Mouse (Mus musculus) heart, adult 2 months (tissue): ENCODE data around the gene Dennd2a. TPM values are rescaled to one million over a fixed set of nuclear protein-coding genes. Genes with fewer than 3 reads are reported as not detected.
"Not testable (repeated sequence)": the region's sequence is repeated elsewhere in the genome, so short reads cannot be mapped to it uniquely, and the experiment has no call there.

Source experiments
- DNase-seq, 2 experiments: peaks; one replicate each; pipeline ENCODE4 v3.0.0; 2021
- H3K27ac ChIP-seq: fragments of 200-600 bp; 2 replicates; pipeline ENCODE4 v1.8.1; 2022
- H3K27me3 ChIP-seq: fragments of 200-500 bp; 2 replicates; pipeline ENCODE4 v1.6.1; 2012; ENCODE audit warnings: mild to moderate bottlenecking, low read length, inconsistent platforms, mixed read lengths; ENCODE audit not compliant: control insufficient read depth, insufficient read depth
- H3K36me3 ChIP-seq: fragments of 200-500 bp; 2 replicates; pipeline ENCODE4 v1.6.1; 2012; ENCODE audit warnings: low read length, inconsistent platforms; ENCODE audit not compliant: control insufficient read depth, insufficient read depth
- H3K4me1 ChIP-seq: fragments of 200-500 bp; 2 replicates; pipeline ENCODE4 v1.6.1; 2011; ENCODE audit warnings: low read length; ENCODE audit not compliant: control insufficient read depth, insufficient read depth
- H3K4me3 ChIP-seq: fragments of 200-600 bp; 2 replicates; pipeline ENCODE4 v1.8.1; 2022
- H3K79me2 ChIP-seq: fragments of 200-500 bp; replicated peaks from 2 replicates; pipeline ENCODE4 v1.6.1; 2012; ENCODE audit warnings: mild to moderate bottlenecking, inconsistent platforms, low read length, moderate library complexity, mixed read lengths; ENCODE audit not compliant: control insufficient read depth, insufficient read depth
- H3K9ac ChIP-seq: fragments of 200-500 bp; 2 replicates; pipeline ENCODE4 v1.6.1; 2012; ENCODE audit warnings: low read depth, mild to moderate bottlenecking, control low read depth, inconsistent platforms, low read length, mixed read lengths
- CTCF ChIP-seq: fragments of 200-600 bp; IDR thresholded peaks from 2 replicates; pipeline ENCODE4 v1.8.1; 2022; ENCODE audit warnings: antibody characterized with exemption, mild to moderate bottlenecking, moderate library complexity
- EP300 ChIP-seq: fragments of 200-500 bp; IDR thresholded peaks from 2 replicates; pipeline ENCODE4 v1.6.1; 2011; ENCODE audit warnings: low read depth, low read length, control low read depth; ENCODE audit not compliant: insufficient read depth
- POLR2A ChIP-seq: fragments of 200-500 bp; IDR thresholded peaks from 2 replicates; pipeline ENCODE4 v1.6.1; 2011; ENCODE audit warnings: mild to moderate bottlenecking, low read depth, low read length, control low read depth; ENCODE audit not compliant: insufficient read depth
- WGBS: fragments of 180-500 bp; shearing (Covaris S2); methylation state at CpG from one replicate; pipeline ENCODE4 v1.1.7; 2018; 5-methylcytosine and 5-hydroxymethylcytosine counted together
- intact Hi-C: fragments of 180-260 bp; cut with DNase I; formaldehyde crosslinking; loops from one replicate; pipeline ENCODE4 v1.15.1; 2025
- polyA plus RNA-seq: library from polyadenylated mRNA; depleted of rRNA; stranded (reverse); fragments of >200 nt; gene quantifications from 2 replicates; pipeline ENCODE4 v1.2.3, GENCODE M21; 2012; rRNA removed
- total RNA-seq, 2 experiments: library from RNA; stranded (reverse); gene quantifications; 2 replicates each; pipeline ENCODE4 v1.2.3; 2021

Gene Dennd2a
- total and polyA plus RNA-seq, 3 experiments = 5.6 to 6.6 (median 6.0) TPM

DNA sequence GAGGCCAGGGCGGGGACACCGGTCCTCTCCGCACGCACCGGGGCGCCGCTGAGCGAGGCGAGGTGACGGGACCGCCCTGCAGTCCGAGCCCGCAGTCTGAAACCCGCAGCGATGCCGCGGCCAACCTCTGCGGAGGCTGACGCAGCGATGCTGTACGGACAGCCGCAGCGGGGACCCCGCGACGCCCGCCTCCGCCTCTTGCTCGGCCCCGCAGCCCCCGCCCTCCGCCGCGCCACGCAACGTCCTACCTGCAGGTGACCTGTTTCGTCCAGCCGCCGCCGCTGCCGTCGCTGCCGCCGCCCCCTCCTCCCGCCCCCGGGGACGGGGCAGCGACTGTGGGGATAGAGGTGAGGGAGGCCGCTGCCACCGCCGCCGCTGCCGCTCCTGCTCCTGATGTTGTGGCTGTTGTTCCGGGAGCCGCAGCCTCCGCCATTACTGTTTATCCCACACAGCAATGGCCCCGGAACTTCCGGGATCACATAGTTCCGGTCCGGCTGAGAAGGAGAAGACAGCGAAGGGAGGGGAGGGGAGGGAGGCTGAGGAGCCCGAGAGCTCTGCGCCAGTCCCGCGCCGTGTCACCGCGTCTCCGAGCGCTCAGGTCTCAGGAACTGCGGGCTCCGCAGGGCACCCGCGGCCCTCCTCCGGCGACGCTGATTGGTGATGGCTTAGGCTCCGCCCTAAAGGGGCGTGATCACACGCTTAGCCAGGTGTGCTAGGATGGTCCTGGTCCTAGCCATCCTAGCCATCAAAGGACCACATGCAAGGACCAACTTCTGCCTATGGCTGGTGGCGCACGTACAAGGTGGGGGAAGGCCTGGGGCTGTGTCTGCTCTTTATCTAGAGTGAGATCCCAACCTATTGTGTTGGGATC lies 137.6 kb downstream of the Dennd2a start, which contains the start of gene Mkrn1:
Gene Mkrn1 (minus strand): TSS at position 612 of the 871 bp plus-strand sequence.
- Histone ChIP-seq H3K4me3 (peak within 1 kb of the TSS; percentile 94), H3K36me3 (no peaks in the 10 kb centered on the region), H3K27me3 (no peaks in the 10 kb centered on the region), H3K27ac (peak within 1 kb of the TSS; percentile 78), H3K4me1 (peaks cover 1% of the 10 kb centered on the region; the same call in 1 of the 2 replicates), H3K79me2 (peaks cover 4% of the 10 kb centered on the region; the same call in 1 of the 2 replicates), H3K9ac (peak within 1 kb of the TSS; percentile 91)
- under 1% methylated on average over 80 of the region's 82 CpGs for WGBS
- TF ChIP-seq EP300 (0 out of 2 replicates have a peak, but pooled peaks have one; percentile 46), POLR2A (peak; percentile 64), CTCF (0 out of 2 replicates have a peak, but pooled peaks have one; percentile 5)
- peak; percentile 80 to 81 for DNase-seq
- intact Hi-C loops = loop anchor here (5.0 kb wide), 1 partner anchor 147 kb away; no protein-coding TSS in a partner anchor

DNA sequence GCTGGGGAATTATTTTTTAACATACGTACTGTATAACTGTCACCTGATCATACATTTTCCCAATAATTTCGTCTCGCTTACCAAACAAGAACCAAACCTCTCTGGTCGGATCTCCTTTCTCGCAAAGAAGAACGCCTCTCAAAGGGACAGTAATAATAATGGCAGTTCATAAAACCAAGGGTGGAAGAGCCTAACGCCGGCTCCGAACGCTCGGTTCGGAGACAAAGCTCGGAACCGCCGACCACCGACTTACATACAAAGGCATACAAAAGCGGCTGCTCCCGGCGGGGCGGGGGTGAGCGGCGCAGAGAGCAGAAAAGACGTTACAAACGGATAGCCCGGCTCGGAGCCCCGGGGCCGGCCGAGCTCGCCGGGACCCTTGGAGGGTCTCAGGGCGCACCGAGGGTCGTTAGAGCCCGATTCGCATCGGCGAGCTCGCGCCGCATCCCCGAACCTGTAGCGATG lies 138.2 kb downstream of the Dennd2a start:
- Histone ChIP-seq H3K27ac (peak overlapping the region; percentile 78), H3K4me1 (peaks cover 1% of the 10 kb centered on the region; the same call in 1 of the 2 replicates), H3K9ac (peak overlapping the region; percentile 91), H3K36me3 (no peaks in the 10 kb centered on the region), H3K4me3 (peak overlapping the region; percentile 94), H3K27me3 (no peaks in the 10 kb centered on the region), H3K79me2 (peaks cover 4% of the 10 kb centered on the region; the same call in 1 of the 2 replicates)
- no peak for TF ChIP-seq POLR2A
- no peak for TF ChIP-seq EP300
- no peak for TF ChIP-seq CTCF
- no peak for DNase-seq
- 1% methylated on average over 43 of the region's 43 CpGs for WGBS
- intact Hi-C loops = loop anchor here (5.0 kb wide), 1 partner anchor 148 kb away; no protein-coding TSS in a partner anchor

DNA sequence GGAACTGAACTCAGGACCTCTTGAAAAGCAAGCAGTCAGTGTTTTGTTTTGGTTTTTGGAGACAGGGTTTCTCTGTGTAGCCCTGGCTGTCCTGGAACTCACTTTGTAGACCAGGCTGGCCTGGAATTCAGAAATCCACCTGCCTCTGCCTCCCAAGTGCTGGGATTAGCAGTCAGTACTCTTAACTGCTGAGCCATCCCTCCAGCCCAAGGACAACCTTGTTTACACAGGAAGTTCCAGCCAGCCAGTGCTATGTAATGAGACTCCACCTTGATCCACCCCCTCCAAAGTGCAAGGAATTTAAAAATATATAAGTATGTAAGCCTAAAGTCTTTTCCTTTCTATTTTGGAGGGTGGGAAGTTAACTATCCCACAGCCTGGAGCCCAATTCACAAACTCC lies 141.0 kb downstream of the Dennd2a start:
- H3K4me3 ChIP-seq, H3K9ac ChIP-seq, H3K27ac ChIP-seq, DNase-seq, H3K27me3 ChIP-seq, H3K4me1 ChIP-seq, H3K36me3 ChIP-seq, H3K79me2 ChIP-seq: not testable (repeated sequence)
- intact Hi-C loops = loop anchor here (5.0 kb wide), 1 partner anchor 151 kb away; no protein-coding TSS in a partner anchor

DNA sequence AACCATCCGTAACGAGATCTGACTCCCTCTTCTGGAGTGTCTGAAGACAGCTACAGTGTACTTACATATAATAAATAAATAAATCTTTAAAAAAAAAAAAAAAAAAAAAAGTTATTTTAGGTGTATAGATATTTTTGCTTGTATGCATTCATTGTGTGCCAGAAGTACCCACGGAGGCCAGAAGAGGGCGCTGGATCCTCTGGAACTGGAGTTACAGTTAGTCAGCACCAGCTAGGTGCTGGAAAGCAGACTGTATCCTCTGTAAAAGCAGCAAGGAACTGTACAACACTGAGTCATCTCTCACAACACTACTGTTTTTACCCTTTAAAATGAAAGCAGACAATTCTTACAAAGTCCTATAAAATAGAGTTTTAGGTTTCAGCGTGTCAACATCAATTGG lies 141.9 kb downstream of the Dennd2a start:
- H3K4me3 ChIP-seq = no peak overlapping the region

DNA sequence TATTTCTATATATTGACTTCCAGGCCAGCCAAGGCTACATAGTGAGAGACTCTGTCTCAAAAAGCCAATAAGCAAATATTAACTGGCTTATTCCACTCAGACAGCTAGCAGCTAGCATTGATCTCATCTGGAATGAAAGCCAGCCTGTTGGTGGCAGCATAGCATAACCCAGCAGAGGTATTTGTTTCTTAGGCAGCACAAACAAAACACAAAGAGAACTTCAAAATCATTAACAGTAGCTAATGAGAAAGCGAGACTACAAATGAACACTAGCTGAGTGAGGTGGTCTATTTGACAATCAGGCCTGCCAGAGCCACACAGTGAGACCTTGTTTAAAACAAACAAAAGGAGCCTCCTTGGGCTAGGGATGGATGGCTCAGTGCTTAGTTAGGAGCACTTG lies 143.6 kb downstream of the Dennd2a start:
- Histone ChIP-seq H3K4me3 (no peak overlapping the region), H3K9ac (no peak overlapping the region), H3K4me1 (no peaks in the 10 kb centered on the region; the same call in 1 of the 2 replicates), H3K36me3 (no peaks in the 10 kb centered on the region; the same call in 1 of the 2 replicates), H3K27me3 (no peaks in the 10 kb centered on the region), H3K27ac (no peak overlapping the region), H3K79me2 (no peaks in the 10 kb centered on the region; the same call in 1 of the 2 replicates)
- WGBS = 86% methylated on average over 1 of the region's 1 CpGs
- intact Hi-C loops = no loop called here
- no peak for DNase-seq
- peak; percentile 48 for TF ChIP-seq CTCF
- no peak for TF ChIP-seq POLR2A

More for the DNA sequence above, 141.9 kb downstream of the Dennd2a start:
- TF ChIP-seq POLR2A (no peak), EP300 (no peak), CTCF (peak; percentile 66)
- H3K4me1 ChIP-seq = peaks cover 1% of the 10 kb centered on the region; the same call in 1 of the 2 replicates
- DNase-seq = peak; percentile 45 to 77
- H3K27me3 ChIP-seq = no peaks in the 10 kb centered on the region
- intact Hi-C loops = loop anchor here (5.0 kb wide), 1 partner anchor 152 kb away; no protein-coding TSS in a partner anchor
- H3K79me2 ChIP-seq = peaks cover 4% of the 10 kb centered on the region; the same call in 1 of the 2 replicates
- H3K36me3 ChIP-seq = no peaks in the 10 kb centered on the region
- H3K9ac ChIP-seq = no peak overlapping the region
- 65% methylated on average over 4 of the region's 5 CpGs for WGBS
- H3K27ac ChIP-seq = no peak overlapping the region

Other genes starting within 250 kb of the Dennd2a start
- 10 to 100 TPM; 18.8 to 19.3 TPM for gene Slc37a3, start 180.2 kb downstream of the Dennd2a start, total RNA-seq
- 9.2 and 16.8 TPM in 2 replicates for gene Slc37a3, start 180.2 kb downstream of the Dennd2a start, polyA plus RNA-seq
- gene Rab19, start 176.7 kb downstream of the Dennd2a start, total RNA-seq = under 1 TPM; 0.14 to 0.50 TPM
- 0.61 and 0.73 TPM in 2 replicates for gene Rab19, start 176.7 kb downstream of the Dennd2a start, polyA plus RNA-seq
- gene Mkrn1, start 137.4 kb downstream of the Dennd2a start, total RNA-seq = 100 to 1,000 TPM in 1 of 2 experiments, 10 to 100 TPM in 1; 49.3 to 156 TPM
- 28.9 and 48.8 TPM in 2 replicates for gene Mkrn1, start 137.4 kb downstream of the Dennd2a start, polyA plus RNA-seq
- 10 to 100 TPM; 12.1 to 15.6 TPM for gene Adck2, start 16.0 kb upstream of the Dennd2a start, total RNA-seq
- 7.6 and 15.9 TPM in 2 replicates for gene Adck2, start 16.0 kb upstream of the Dennd2a start, polyA plus RNA-seq
- not detected for gene Gm42420, start 27.9 kb upstream of the Dennd2a start, total RNA-seq
- 0.59 and 2.2 TPM in 2 replicates for gene Gm42420, start 27.9 kb upstream of the Dennd2a start, polyA plus RNA-seq
- 100 to 1,000 TPM; 625 to 742 TPM for gene Ndufb2, start 34.7 kb upstream of the Dennd2a start, total RNA-seq
- gene Ndufb2, start 34.7 kb upstream of the Dennd2a start, polyA plus RNA-seq = 916 and 995 TPM in 2 replicates
- gene Braf, start 167.6 kb upstream of the Dennd2a start, total RNA-seq = 10 to 100 TPM; 15.0 to 16.9 TPM
- gene Braf, start 167.6 kb upstream of the Dennd2a start, polyA plus RNA-seq = 7.2 and 12.6 TPM in 2 replicates